Mouse (Mus musculus) forebrain, embryonic 10.5 days (tissue): Measurements from ENCODE around the gene Tspan10. TPM values are rescaled to one million over a fixed set of nuclear protein-coding genes. Genes with fewer than 3 reads are reported as not detected.

Experiments
- DNase-seq: peaks from one replicate; pipeline ENCODE4 v3.0.0-alpha.2; 2017; ENCODE audit warnings: low spot score; ENCODE audit errors: extremely low spot score
- H3K27ac ChIP-seq: fragments of 300-500 bp; sonication (generic); 2 replicates; pipeline ENCODE4 v1.5.1; 2016; ENCODE audit warnings: mild to moderate bottlenecking
- H3K27me3 ChIP-seq: fragments of 300-500 bp; sonication (generic); 2 replicates; pipeline ENCODE4 v1.6.1; 2016; ENCODE audit warnings: mild to moderate bottlenecking; ENCODE audit not compliant: poor library complexity, severe bottlenecking
- H3K36me3 ChIP-seq: fragments of 300-500 bp; sonication (generic); replicated peaks from 2 replicates; pipeline ENCODE4 v1.6.1; 2016; ENCODE audit warnings: mild to moderate bottlenecking, moderate library complexity
- H3K4me1 ChIP-seq: fragments of 300-500 bp; sonication (generic); 2 replicates; pipeline ENCODE4 v1.6.1; 2016
- H3K4me3 ChIP-seq: fragments of 300-500 bp; sonication (generic); 2 replicates; pipeline ENCODE4 v1.5.1; 2016; ENCODE audit warnings: mild to moderate bottlenecking, moderate library complexity
- H3K9me3 ChIP-seq: fragments of 300-500 bp; sonication (generic); 2 replicates; pipeline ENCODE4 v1.6.1; 2016; ENCODE audit warnings: mild to moderate bottlenecking, moderate library complexity
- whole genome bisulfite sequencing: fragments of 180-500 bp; shearing (Covaris S2); methylation state at CpG from one replicate; pipeline ENCODE4 v1.1.7; 2016; 5-methylcytosine and 5-hydroxymethylcytosine counted together
- polyA plus RNA-seq: library from polyadenylated mRNA; unstranded; fragments of >200 nt; fragmentation: Nextera tagmentation; extraction: Ambion mirVana; gene quantifications from 2 replicates; pipeline ENCODE4 v1.2.1, GENCODE M21; 2016

Gene Tspan10
- polyA plus RNA-seq, 1 experiment from 2014 or later: 0.30 TPM

GRCm38 (mm10) chr11:120437152-120437856 is 5.1 kb upstream of the Tspan10 start, which contains the start of gene Nploc4:
TSS of gene Nploc4 (minus strand) at chr11:120437708.
- Histone ChIP-seq H3K36me3 (peaks cover 37% of the 10 kb centered on the region), H3K4me3 (peak within 1 kb of the TSS; percentile 91), H3K27me3 (no peaks in the 10 kb centered on the region), H3K4me1 (peaks cover 17% of the 10 kb centered on the region), H3K27ac (peak within 1 kb of the TSS; percentile 97), H3K9me3 (no peaks in the 10 kb centered on the region)
- WGBS: under 1% methylated on average over 76 of the region's 77 CpGs
- peak; percentile 93 for DNase-seq

GRCm38 (mm10) chr11:120437857-120438385 is 4.5 kb upstream of the Tspan10 start:
- DNase-seq: no peak
- H3K36me3 ChIP-seq: peaks cover 31% of the 10 kb centered on the region
- H3K27me3 ChIP-seq: no peaks in the 10 kb centered on the region
- 35% methylated on average over 12 of the region's 12 CpGs for WGBS
- no peaks in the 10 kb centered on the region for H3K9me3 ChIP-seq
- peaks cover 17% of the 10 kb centered on the region for H3K4me1 ChIP-seq
- peak overlapping the region; percentile 97 for H3K27ac ChIP-seq
- H3K4me3 ChIP-seq: peak overlapping the region; percentile 91

GRCm38 (mm10) chr11:120442765-120443280 is 379 bp downstream of the Tspan10 start:
- Histone ChIP-seq H3K4me3 (no peak overlapping the region), H3K4me1 (peaks cover 2% of the 10 kb centered on the region; the same call in 1 of the 2 replicates), H3K27me3 (0 out of 2 replicates have a peak, but pooled peaks cover 5% of the 10 kb centered on the region), H3K27ac (no peak overlapping the region), H3K9me3 (no peaks in the 10 kb centered on the region), H3K36me3 (no peaks in the 10 kb centered on the region)
- 92% methylated on average over 3 of the region's 3 CpGs for WGBS
- no peak for DNase-seq

- WGBS: 73% methylated on average over 6 of the region's 6 CpGs
- Histone ChIP-seq H3K4me3 (peak overlapping the region; percentile 14), H3K27ac (no peak overlapping the region), H3K36me3 (no peaks in the 10 kb centered on the region), H3K27me3 (0 out of 2 replicates have a peak, but pooled peaks cover 5% of the 10 kb centered on the region), H3K4me1 (peaks cover 4% of the 10 kb centered on the region; the same call in 1 of the 2 replicates), H3K9me3 (no peaks in the 10 kb centered on the region)
- DNase-seq: no peak
Measured at GRCm38 (mm10) chr11:120444106-120444505, 1.7 kb downstream of the Tspan10 start.

- Histone ChIP-seq H3K27ac (no peak overlapping the region), H3K36me3 (no peaks in the 10 kb centered on the region), H3K4me3 (no peak overlapping the region), H3K9me3 (no peaks in the 10 kb centered on the region), H3K27me3 (0 out of 2 replicates have a peak, but pooled peaks cover 5% of the 10 kb centered on the region), H3K4me1 (peaks cover 4% of the 10 kb centered on the region; the same call in 1 of the 2 replicates)
- DNase-seq: no peak
- WGBS: 91% methylated on average over 3 of the region's 3 CpGs
Measured at GRCm38 (mm10) chr11:120445475-120445874, 3.0 kb downstream of the Tspan10 start.

- H3K36me3 ChIP-seq: no peaks in the 10 kb centered on the region
- H3K27ac ChIP-seq: no peak overlapping the region
- H3K4me3 ChIP-seq: no peak overlapping the region
- 0 out of 2 replicates have a peak, but pooled peaks cover 5% of the 10 kb centered on the region for H3K27me3 ChIP-seq
- 82% methylated on average over 7 of the region's 7 CpGs for WGBS
- no peaks in the 10 kb centered on the region for H3K9me3 ChIP-seq
- peaks cover 4% of the 10 kb centered on the region; the same call in 1 of the 2 replicates for H3K4me1 ChIP-seq
- DNase-seq: no peak
Measured at GRCm38 (mm10) chr11:120447179-120447578, 4.7 kb downstream of the Tspan10 start.

GRCm38 (mm10) chr11:120452246-120452645 is 9.8 kb downstream of the Tspan10 start:
- WGBS: 68% methylated on average over 3 of the region's 3 CpGs
- Histone ChIP-seq H3K36me3 (peaks cover 15% of the 10 kb centered on the region; the same call in 1 of the 2 replicates), H3K27ac (no peak overlapping the region), H3K9me3 (no peaks in the 10 kb centered on the region), H3K4me3 (no peak overlapping the region), H3K27me3 (no peaks in the 10 kb centered on the region), H3K4me1 (peaks cover 11% of the 10 kb centered on the region)
- DNase-seq: no peak

GRCm38 (mm10) chr11:120453306-120453705 is 10.9 kb downstream of the Tspan10 start, which contains the start of gene Pde6g:
TSS of gene Pde6g (minus strand) at chr11:120453500.
- Histone ChIP-seq H3K36me3 (peaks cover 15% of the 10 kb centered on the region; the same call in 1 of the 2 replicates), H3K27ac (no peak within 1 kb of the TSS), H3K4me1 (peaks cover 18% of the 10 kb centered on the region), H3K4me3 (no peak within 1 kb of the TSS; the same call in 1 of the 2 replicates), H3K27me3 (no peaks in the 10 kb centered on the region), H3K9me3 (no peaks in the 10 kb centered on the region)
- no peak for DNase-seq
- 86% methylated on average over 4 of the region's 4 CpGs for WGBS

GRCm38 (mm10) chr11:120454965-120455364 is 12.5 kb downstream of the Tspan10 start:
- no peak overlapping the region for H3K4me3 ChIP-seq
- no peak for DNase-seq
- H3K9me3 ChIP-seq: no peaks in the 10 kb centered on the region
- WGBS: 92% methylated on average over 4 of the region's 4 CpGs
- peaks cover 26% of the 10 kb centered on the region for H3K36me3 ChIP-seq
- no peaks in the 10 kb centered on the region for H3K27me3 ChIP-seq
- H3K4me1 ChIP-seq: peaks cover 30% of the 10 kb centered on the region
- no peak overlapping the region for H3K27ac ChIP-seq

- WGBS: 97% methylated on average over 7 of the region's 7 CpGs
- Histone ChIP-seq H3K4me1 (peaks cover 30% of the 10 kb centered on the region), H3K36me3 (peaks cover 31% of the 10 kb centered on the region), H3K4me3 (no peak overlapping the region), H3K27me3 (no peaks in the 10 kb centered on the region), H3K9me3 (no peaks in the 10 kb centered on the region), H3K27ac (no peak overlapping the region)
- no peak for DNase-seq
Measured at GRCm38 (mm10) chr11:120455413-120455812, 13.0 kb downstream of the Tspan10 start.

GRCm38 (mm10) chr11:120457370-120457769 is 14.9 kb downstream of the Tspan10 start:
- DNase-seq: no peak
- WGBS: 38% methylated on average over 14 of the region's 14 CpGs
- Histone ChIP-seq H3K36me3 (peaks cover 50% of the 10 kb centered on the region), H3K4me3 (peak overlapping the region; percentile 79), H3K4me1 (peaks cover 30% of the 10 kb centered on the region), H3K27me3 (no peaks in the 10 kb centered on the region), H3K27ac (peak overlapping the region; percentile 92), H3K9me3 (no peaks in the 10 kb centered on the region)

GRCm38 (mm10) chr11:120457772-120458751 is 15.6 kb downstream of the Tspan10 start, which contains the start of the genes Oxld1 and Ccdc137:
TSS of gene Oxld1 (minus strand) at chr11:120458068.
TSS of gene Ccdc137 (plus strand) at chr11:120458115.
- WGBS: 5% methylated on average over 62 of the region's 62 CpGs
- Histone ChIP-seq H3K27ac (peak within 1 kb of the TSS; percentile 92), H3K36me3 (peaks cover 57% of the 10 kb centered on the region)

More at GRCm38 (mm10) chr11:120457772-120458751, 15.6 kb downstream of the Tspan10 start, which contains the start of the genes Oxld1 and Ccdc137:
- Histone ChIP-seq H3K4me1 (peaks cover 30% of the 10 kb centered on the region), H3K27me3 (no peaks in the 10 kb centered on the region), H3K9me3 (no peaks in the 10 kb centered on the region), H3K4me3 (peak within 1 kb of the TSS; percentile 79)
- DNase-seq: peak; percentile 85
